Mouse (Mus musculus): ENCODE measurements around the gene Gbx2.

The Gbx2 gene
- long read RNA-seq, experiment 1 = 0 reads
- long read RNA-seq, experiment 2 = 0 reads

DNA sequence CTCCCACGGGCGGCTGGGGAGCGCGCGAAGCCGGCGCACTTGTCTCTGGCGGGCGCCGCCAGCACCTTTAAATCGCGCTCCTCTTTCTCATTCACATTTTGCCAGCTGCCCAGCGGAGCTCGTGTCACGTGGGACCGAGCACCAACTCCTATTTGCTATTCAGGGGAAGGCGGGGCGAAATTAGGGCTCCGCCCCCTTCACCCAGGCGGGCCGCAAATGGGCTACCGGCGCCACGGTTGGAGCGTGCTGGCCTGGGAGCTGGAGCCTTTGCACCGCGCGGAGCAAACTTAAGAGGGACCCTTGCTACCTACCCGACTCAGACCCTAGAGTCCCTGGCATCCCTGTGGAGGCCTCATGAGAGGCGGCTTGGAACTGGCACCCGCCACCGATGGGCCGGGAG is at the start of gene Gbx2:
Gbx2 (minus strand) TSS at position 60 of the 400 bp plus-strand sequence.
- intact Hi-C loops (cut with DNase I) = no loop called here

DNA sequence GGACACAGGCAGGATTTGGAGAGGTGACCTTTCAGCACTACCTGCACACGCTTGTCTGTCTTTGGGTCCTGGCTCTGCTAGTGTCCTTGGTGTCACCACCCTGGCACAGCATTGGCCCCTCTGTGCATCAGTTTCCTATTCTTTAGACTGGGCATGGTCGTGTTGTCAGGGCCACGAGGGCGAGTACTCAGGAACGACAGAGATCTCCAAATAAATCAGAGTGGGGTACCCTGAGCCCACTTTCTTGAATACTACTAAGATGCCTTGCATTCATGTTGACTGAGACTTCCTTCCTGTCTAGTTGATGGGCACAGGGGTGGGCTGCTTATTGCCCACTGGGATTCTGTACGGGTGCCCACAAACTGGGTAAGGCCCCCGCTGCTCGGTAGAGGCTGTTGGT is 46.3 kb upstream of the Gbx2 start:
- intact Hi-C loops (cut with DNase I) = no loop called here

DNA sequence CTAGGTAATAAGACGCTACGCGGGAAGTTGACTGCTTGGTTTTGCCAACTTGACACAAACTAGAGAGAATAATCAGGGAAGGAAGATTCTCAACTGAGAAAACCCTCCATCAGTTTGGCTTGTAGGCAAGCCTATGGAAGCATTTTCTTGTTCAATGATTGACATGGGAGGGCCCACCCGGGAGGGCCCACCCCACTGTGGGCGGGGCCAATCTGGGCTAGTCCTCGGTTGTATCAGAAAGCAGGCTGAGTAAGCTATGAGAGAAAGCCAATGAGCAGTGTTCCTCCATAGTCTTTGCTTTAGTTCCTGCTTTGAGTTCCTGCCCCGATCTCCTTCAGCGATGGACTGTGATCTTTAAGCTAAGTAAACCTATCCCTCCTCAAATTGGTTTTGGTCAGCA is 45.4 kb upstream of the Gbx2 start:
- intact Hi-C loops (cut with DNase I) = no loop called here

DNA sequence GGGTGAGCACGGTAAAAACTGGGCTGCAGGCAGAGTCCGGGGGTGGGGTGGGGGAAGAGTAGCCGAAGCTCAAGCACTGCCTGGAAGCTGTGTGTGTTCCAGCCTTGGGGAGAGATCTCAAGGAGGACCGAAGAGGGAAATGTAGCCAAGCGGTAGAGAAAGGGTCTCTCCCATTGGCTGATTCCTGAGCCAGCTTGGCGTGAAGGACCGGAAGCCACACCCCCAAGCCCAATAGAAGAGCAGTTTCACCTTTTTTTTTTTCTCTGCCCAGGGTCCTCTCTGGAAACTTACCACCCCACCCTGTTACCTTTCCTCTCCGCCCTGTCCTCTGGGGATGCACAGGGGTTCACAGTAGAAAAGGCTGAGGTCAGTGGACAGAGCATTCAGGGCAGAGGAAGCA is 43.6 kb upstream of the Gbx2 start:
- intact Hi-C loops (cut with DNase I) = no loop called here

DNA sequence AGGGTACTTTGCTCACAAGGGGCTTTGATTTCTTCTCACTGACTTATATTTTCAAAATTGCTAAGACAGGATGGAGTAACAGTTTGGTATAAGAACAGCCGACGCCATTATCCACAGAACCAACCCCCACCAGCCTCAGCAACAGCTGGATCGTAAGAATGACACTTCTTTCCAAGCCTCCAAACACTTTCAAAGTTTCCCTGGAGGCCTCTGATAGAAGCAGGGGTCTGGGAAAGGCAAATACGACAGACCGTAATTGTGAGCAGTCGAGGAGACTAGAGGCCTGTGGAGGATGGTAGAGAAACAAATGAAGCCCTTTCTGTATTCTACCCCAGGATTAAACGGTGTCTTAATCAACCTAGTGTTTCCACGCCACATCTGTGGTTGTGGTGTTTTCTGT is 40.9 kb upstream of the Gbx2 start:
- intact Hi-C loops (cut with DNase I) = no loop called here

- intact Hi-C loops (cut with DNase I) = no loop called here
Observed at GRCm38 (mm10) chr1:89969714-89970110, 38.7 kb upstream of the Gbx2 start.

DNA sequence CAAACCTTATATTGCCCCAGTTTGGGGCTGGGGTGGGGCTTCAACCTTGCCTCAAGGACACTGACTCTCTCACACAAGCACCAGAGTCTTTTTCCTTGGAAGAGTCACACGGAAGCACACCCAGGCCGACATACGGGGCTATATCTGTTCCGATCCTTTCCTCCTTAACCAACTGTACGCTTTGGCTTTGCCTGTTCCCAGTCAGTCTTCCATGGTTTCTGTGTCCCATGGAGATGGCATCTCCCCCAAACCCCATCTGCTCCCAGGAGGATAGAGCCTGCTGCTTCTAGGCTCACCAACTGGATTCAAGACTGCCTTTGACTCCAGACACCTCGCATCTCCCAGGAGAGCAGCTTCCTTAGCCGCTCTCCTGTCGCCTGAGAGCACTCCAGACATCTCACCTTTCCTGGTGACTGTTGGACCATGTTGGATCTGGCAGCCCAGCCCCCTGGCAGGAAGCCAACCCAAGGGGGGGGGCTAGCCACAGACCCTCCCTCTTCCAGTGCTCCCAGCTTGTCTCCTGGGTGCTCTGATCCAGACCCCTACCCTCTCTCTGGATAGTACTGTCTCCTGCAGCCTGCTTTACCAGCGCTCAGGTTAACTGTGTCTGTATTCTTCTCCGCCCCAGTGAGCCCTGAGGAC is 38.2 kb upstream of the Gbx2 start:
- intact Hi-C loops (cut with DNase I) = no loop called here

- intact Hi-C loops (cut with DNase I) = no loop called here
Observed at GRCm38 (mm10) chr1:89968111-89968851, 37.3 kb upstream of the Gbx2 start.

GRCm38 (mm10) chr1:89967585-89967984 is 36.6 kb upstream of the Gbx2 start:
- intact Hi-C loops (cut with DNase I) = no loop called here

DNA sequence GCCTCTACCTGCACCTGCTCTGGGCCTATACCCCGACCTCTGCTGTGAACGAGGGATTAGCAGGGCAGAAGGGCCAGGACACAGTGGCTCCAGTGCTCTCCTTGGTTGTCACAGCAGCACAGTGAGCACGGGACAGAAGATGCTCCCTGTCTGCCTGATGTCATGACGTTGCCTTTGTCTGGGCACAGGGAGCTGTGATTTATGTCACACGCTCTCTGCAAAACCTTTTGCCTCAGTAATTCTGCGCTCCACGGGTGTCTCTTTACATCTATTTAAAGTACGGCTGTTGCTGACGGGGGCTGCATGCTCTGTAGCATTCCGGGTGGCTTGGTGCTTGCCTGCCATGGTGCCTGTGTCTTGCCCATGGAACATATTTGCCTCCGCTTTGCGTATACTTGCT is 33.4 kb upstream of the Gbx2 start:
- intact Hi-C loops (cut with DNase I) = no loop called here

GRCm38 (mm10) chr1:89963296-89963695 is 32.3 kb upstream of the Gbx2 start:
- intact Hi-C loops (cut with DNase I) = no loop called here

- intact Hi-C loops (cut with DNase I) = no loop called here
Observed at GRCm38 (mm10) chr1:89962092-89962491, 31.1 kb upstream of the Gbx2 start.

DNA sequence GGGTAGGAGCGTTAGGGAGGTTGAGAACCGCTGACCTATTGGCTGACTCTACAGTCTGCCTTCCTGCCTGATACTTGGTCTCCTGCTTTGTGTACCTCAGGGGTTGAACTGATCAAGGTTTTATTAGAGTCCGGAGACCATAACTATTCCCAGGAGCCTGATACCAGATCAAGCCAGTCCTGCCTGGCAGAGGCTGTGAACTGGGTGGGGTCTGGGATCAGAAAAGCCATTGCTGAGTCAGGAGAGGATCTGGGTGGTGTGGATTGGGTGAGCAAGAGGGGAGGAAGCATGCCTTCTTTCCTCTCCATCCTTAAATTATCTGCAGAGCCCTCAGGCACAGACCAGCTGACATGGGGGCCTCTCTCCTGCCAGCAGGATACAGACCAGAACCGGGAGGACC is 28.4 kb upstream of the Gbx2 start:
- intact Hi-C loops (cut with DNase I) = no loop called here

GRCm38 (mm10) chr1:89943202-89943601 is 12.2 kb upstream of the Gbx2 start:
- intact Hi-C loops (cut with DNase I) = loop anchor here (2.0 to 10.0 kb wide), 4 partner anchors 81 to 296 kb away; no protein-coding TSS in a partner anchor

- intact Hi-C loops (cut with DNase I) = loop anchor here (2.0 to 10.0 kb wide), 4 partner anchors 80 to 296 kb away; no protein-coding TSS in a partner anchor
Observed at GRCm38 (mm10) chr1:89942395-89942976, 11.5 kb upstream of the Gbx2 start.

GRCm38 (mm10) chr1:89941701-89942381 is 10.9 kb upstream of the Gbx2 start:
- intact Hi-C loops (cut with DNase I) = loop anchor here (2.0 to 10.0 kb wide), 4 partner anchors 80 to 295 kb away; no protein-coding TSS in a partner anchor

GRCm38 (mm10) chr1:89940961-89941524 is 10.1 kb upstream of the Gbx2 start:
- intact Hi-C loops (cut with DNase I) = loop anchor here (5.0 to 10.0 kb wide), 3 partner anchors 79 to 274 kb away; no protein-coding TSS in a partner anchor

DNA sequence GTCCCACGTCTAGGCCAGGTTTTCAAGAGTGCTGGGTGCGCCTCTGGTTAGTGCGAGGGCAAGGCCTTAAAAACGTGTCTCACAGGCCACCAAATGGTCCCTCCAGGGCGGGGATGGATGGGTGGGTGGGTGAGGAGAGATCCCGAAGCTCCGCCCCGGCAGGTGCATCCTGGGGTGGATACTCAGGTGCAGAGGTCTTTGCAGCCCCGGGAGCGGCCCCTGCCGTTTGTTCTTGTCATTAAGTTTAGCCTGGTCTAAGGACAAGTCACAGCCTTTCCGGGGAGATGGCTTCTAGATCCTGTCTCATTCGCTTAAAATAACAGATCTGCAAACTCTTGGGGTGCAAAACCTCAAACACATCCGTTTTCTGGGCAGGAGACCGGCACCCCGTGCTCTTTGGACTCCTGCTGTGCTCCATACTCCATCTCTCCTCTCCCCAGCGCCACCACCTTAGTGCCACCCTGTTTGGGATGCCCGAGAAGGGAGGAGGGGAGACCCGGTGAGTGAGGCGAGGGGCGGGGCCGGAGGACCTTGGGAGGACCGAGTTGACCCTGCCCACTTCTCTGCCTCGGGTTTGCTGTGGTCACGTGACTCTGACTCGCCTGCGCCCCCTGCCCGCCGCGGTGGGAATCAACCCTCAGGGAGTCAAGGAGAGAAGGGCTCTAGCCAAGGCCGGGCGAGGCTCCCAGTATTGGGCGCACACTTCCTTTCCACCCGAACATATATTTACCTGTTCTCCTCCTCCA is 9.2 kb upstream of the Gbx2 start:
- intact Hi-C loops (cut with DNase I) = loop anchor here (5.0 to 10.0 kb wide), 3 partner anchors 78 to 273 kb away; no protein-coding TSS in a partner anchor

- intact Hi-C loops (cut with DNase I) = no loop called here
Observed at GRCm38 (mm10) chr1:89939596-89939960, 8.6 kb upstream of the Gbx2 start.

DNA sequence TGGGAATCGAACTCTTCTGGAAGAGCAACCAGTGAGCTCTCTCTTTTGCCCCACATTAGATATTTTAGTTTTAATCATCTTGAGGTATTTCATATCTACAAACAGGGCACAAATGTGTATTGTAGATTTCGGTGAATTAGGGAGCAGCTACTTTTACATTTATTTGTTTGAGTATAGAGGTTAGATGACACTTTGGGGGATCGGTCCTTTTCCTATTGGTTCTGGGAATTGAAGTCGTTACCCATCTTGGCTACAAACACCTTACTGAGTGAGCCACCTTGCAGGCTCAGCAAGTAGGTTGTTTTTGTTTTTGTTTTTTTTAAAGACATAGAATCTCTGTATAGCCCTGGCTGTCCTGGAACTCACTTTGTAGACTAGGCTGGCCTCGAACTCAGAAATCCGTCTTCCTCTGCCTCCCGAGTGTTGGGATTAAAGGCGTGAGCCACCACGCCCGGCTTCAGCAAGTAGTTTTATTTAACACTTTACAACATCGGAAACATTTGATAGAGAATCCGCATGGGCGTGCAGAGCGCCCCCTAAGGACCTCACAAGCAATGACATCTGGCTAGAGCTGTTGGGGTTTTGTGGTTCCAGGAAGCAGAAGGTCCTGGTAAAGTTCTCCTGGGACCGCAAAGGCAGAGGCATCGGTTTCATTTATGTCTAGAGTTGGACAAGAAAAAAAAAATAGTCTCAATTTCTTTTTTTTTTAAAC is 8.1 kb upstream of the Gbx2 start:
- intact Hi-C loops (cut with DNase I) = no loop called here
